Mouse (Mus musculus) stomach, postnatal 0 days (tissue): ENCODE results near the gene Map4k5.

ENCODE experiments used
- CTCF ChIP-seq: IDR thresholded peaks from 2 replicates; pipeline ENCODE4 v1.5.1; 2016; ENCODE audit warnings: antibody characterized with exemption, low read depth, mild to moderate bottlenecking, moderate library complexity
- EP300 ChIP-seq: optimal IDR thresholded peaks from 2 replicates; pipeline ENCODE3; 2016; ENCODE audit warnings: antibody characterized with exemption

DNA sequence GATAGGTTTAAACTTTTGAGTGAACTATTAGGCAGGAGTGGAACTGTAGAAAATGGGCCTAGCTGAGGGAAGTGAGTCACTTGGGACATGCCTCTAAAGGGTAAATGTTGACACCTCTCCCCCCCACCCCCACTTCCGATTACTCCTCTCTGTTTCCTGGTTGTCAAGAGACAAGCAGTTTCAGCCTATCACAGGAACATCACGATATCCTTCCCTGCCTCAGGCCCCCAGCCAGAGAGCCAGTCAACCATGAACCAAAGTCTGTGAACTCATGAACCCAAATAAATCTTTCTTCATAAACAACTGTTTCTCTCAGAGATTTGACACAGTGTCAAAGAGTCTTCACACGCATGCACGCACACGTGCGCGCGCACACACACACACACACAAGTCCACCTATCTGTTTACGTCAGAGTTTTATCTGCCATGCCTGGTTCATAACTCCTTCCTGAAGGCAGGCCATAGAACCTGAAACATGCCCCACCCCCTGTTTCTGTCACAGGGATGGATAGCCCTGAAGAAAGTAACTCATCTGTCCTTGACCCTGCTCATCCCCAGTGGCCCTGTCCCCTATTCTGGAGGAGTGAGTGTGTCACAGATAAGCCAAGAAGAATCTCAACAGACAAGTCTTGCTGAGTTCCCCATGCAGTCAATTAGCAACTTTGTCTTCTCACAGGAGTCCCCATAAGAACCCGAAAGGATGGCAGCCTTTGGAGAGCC, 126.7 kb downstream of the Map4k5 start:
- TF ChIP-seq CTCF = no peak
- no peak for TF ChIP-seq EP300
